Mouse (Mus musculus) stomach, postnatal 0 days (tissue): Measurements from ENCODE around the gene Tmem44. TPM values are rescaled to one million over a fixed set of nuclear protein-coding genes. Genes with fewer than 3 reads are reported as not detected.

Experiments
- polyA plus RNA-seq: library from polyadenylated mRNA; unstranded; fragments of >200 nt; fragmentation: Nextera tagmentation; extraction: Ambion mirVana; gene quantifications from 2 replicates; pipeline ENCODE4 v1.2.1, GENCODE M21; 2015

Gene Tmem44
- polyA plus RNA-seq, 1 experiment from 2014 or later = 3.5 TPM

Other genes starting within 250 kb of the Tmem44 start
- 0.11 and 0.39 TPM in 2 replicates for gene Gp5, start 240.1 kb downstream of the Tmem44 start, polyA plus RNA-seq
- gene Atp13a3, start 144.9 kb downstream of the Tmem44 start, polyA plus RNA-seq = 7.5 and 7.7 TPM in 2 replicates
- 33.4 and 33.5 TPM in 2 replicates for gene Lsg1, start 36.8 kb upstream of the Tmem44 start, polyA plus RNA-seq
- 13.4 and 14.2 TPM in 2 replicates for gene Fam43a, start 48.9 kb upstream of the Tmem44 start, polyA plus RNA-seq